Mouse (Mus musculus) embryonic facial prominence, embryonic 11.5 days (tissue): ENCODE measurements at regions not wholly inside any gene's neighbourhood (a gene's known extent, or its start where the extent isn't known, plus 50 kb on each side); places are given as distances from the start of the nearest gene placed in this dataset.

Experiments used
- ATAC-seq: fragments of 200-750 bp; cut with Nextera tagmentation; replicated peaks from 2 replicates; pipeline ENCODE4 v1.8.0; 2017; ENCODE audit warnings: low read depth; ENCODE audit not compliant: insufficient number of reproducible peaks, low FRiP score, low TSS enrichment
- DNase-seq: peaks from one replicate; pipeline ENCODE4 v3.0.0-alpha.2; 2015; ENCODE audit warnings: low spot score
- H3K27ac ChIP-seq: fragments of 300-500 bp; sonication (generic); replicated peaks from 2 replicates; pipeline ENCODE4 v1.5.1; 2014; ENCODE audit warnings: mild to moderate bottlenecking, low read depth, low read length, control low read depth
- H3K27me3 ChIP-seq: fragments of 300-500 bp; sonication (generic); 2 replicates; pipeline ENCODE4 v1.6.1; 2014; ENCODE audit warnings: mild to moderate bottlenecking, low read length, moderate library complexity, mixed read lengths; ENCODE audit not compliant: control insufficient read depth, insufficient read depth
- H3K36me3 ChIP-seq: fragments of 300-500 bp; sonication (generic); replicated peaks from 2 replicates; pipeline ENCODE4 v1.6.1; 2014; ENCODE audit warnings: low read depth, mild to moderate bottlenecking, low read length, moderate library complexity, mixed read lengths; ENCODE audit not compliant: control insufficient read depth, insufficient read depth
- H3K4me1 ChIP-seq: fragments of 300-500 bp; sonication (generic); 2 replicates; pipeline ENCODE4 v1.6.1; 2014; ENCODE audit warnings: low read length, mixed read lengths; ENCODE audit not compliant: control insufficient read depth, insufficient read depth
- H3K4me2 ChIP-seq: fragments of 300-500 bp; sonication (generic); 2 replicates; pipeline ENCODE4 v1.6.1; 2014; ENCODE audit warnings: low read depth, mild to moderate bottlenecking, control low read depth, low read length, moderate library complexity
- H3K4me3 ChIP-seq: fragments of 300-500 bp; sonication (generic); 2 replicates; pipeline ENCODE4 v1.5.1; 2014; ENCODE audit warnings: low read depth, low read length, control low read depth
- H3K9ac ChIP-seq: fragments of 300-500 bp; sonication (generic); replicated peaks from 2 replicates; pipeline ENCODE4 v1.6.1; 2014; ENCODE audit warnings: mild to moderate bottlenecking, control low read depth, low read length
- H3K9me3 ChIP-seq: fragments of 300-500 bp; sonication (generic); replicated peaks from 2 replicates; pipeline ENCODE4 v1.6.1; 2016; ENCODE audit warnings: mild to moderate bottlenecking, low read length, inconsistent platforms, mixed read lengths; ENCODE audit not compliant: control insufficient read depth
- WGBS: fragments of 180-500 bp; shearing (Covaris S2); extraction: QIAGEN DNeasy Blood & Tissue Kit; methylation state at CpG from one replicate; pipeline ENCODE4 v1.1.7; 2014; 5-methylcytosine and 5-hydroxymethylcytosine counted together

GRCm38 (mm10) chr11:111735961-111736360, 670.0 kb downstream of the Kcnj2 start:
- ATAC-seq (no peak), DNase-seq (no peak)
- Histone ChIP-seq H3K27ac (no peak overlapping the region), H3K27me3 (no peaks in the 10 kb centered on the region), H3K4me2 (no peak overlapping the region), H3K4me1 (no peaks in the 10 kb centered on the region), H3K36me3 (no peaks in the 10 kb centered on the region), H3K9me3 (no peaks in the 10 kb centered on the region), H3K9ac (no peak overlapping the region), H3K4me3 (no peak overlapping the region)
- WGBS, result 93% methylated on average over 5 of the region's 5 CpGs

GRCm38 (mm10) chr11:111743356-111743755, 677.4 kb downstream of the Kcnj2 start:
- WGBS, result 20% methylated on average over 6 of the region's 6 CpGs
- H3K4me1 ChIP-seq, result no peaks in the 10 kb centered on the region
- H3K9ac ChIP-seq, result no peak overlapping the region
- DNase-seq, result peak; percentile 56
- no peak overlapping the region for H3K4me2 ChIP-seq
- no peaks in the 10 kb centered on the region for H3K9me3 ChIP-seq
- no peak for ATAC-seq
- H3K27me3 ChIP-seq, result no peaks in the 10 kb centered on the region
- no peaks in the 10 kb centered on the region for H3K36me3 ChIP-seq
- H3K27ac ChIP-seq, result no peak overlapping the region
- no peak overlapping the region for H3K4me3 ChIP-seq

- WGBS, result 61% methylated on average over 7 of the region's 7 CpGs
- H3K9ac ChIP-seq, result no peak overlapping the region
These were observed 681.4 kb downstream of the Kcnj2 start for GRCm38 (mm10) chr11:111747262-111747946.

GRCm38 (mm10) chr11:111747947-111748322, 682.0 kb downstream of the Kcnj2 start:
- Histone ChIP-seq H3K4me1 (no peaks in the 10 kb centered on the region), H3K9ac (no peak overlapping the region), H3K27me3 (no peaks in the 10 kb centered on the region), H3K4me3 (no peak overlapping the region), H3K36me3 (no peaks in the 10 kb centered on the region), H3K4me2 (no peak overlapping the region), H3K9me3 (no peaks in the 10 kb centered on the region), H3K27ac (no peak overlapping the region)
- DNase-seq, result no peak
- 63% methylated on average over 2 of the region's 2 CpGs for WGBS
- no peak for ATAC-seq

More at GRCm38 (mm10) chr11:111747262-111747946, 681.4 kb downstream of the Kcnj2 start:
- H3K4me1 ChIP-seq, result no peaks in the 10 kb centered on the region
- no peak for ATAC-seq
- H3K36me3 ChIP-seq, result no peaks in the 10 kb centered on the region
- no peak overlapping the region for H3K4me3 ChIP-seq
- no peaks in the 10 kb centered on the region for H3K9me3 ChIP-seq
- no peak overlapping the region for H3K4me2 ChIP-seq
- no peaks in the 10 kb centered on the region for H3K27me3 ChIP-seq
- no peak overlapping the region for H3K27ac ChIP-seq
- DNase-seq, result peak; percentile 32

- Histone ChIP-seq H3K4me2 (no peak overlapping the region), H3K9ac (no peak overlapping the region), H3K9me3 (no peaks in the 10 kb centered on the region), H3K27me3 (no peaks in the 10 kb centered on the region), H3K36me3 (no peaks in the 10 kb centered on the region), H3K4me3 (no peak overlapping the region), H3K27ac (no peak overlapping the region), H3K4me1 (no peaks in the 10 kb centered on the region)
- 88% methylated on average over 1 of the region's 1 CpGs for WGBS
- no peak for ATAC-seq
- DNase-seq, result no peak
These were observed 682.5 kb downstream of the Kcnj2 start for GRCm38 (mm10) chr11:111748496-111748895.

- DNase-seq (no peak), ATAC-seq (no peak)
- Histone ChIP-seq H3K36me3 (no peaks in the 10 kb centered on the region), H3K27me3 (no peaks in the 10 kb centered on the region), H3K4me3 (no peak overlapping the region), H3K4me2 (no peak overlapping the region), H3K9ac (no peak overlapping the region), H3K4me1 (no peaks in the 10 kb centered on the region), H3K9me3 (no peaks in the 10 kb centered on the region), H3K27ac (no peak overlapping the region)
- WGBS, result 89% methylated on average over 2 of the region's 2 CpGs
These were observed 688.8 kb downstream of the Kcnj2 start for GRCm38 (mm10) chr11:111754735-111755134.

- H3K9ac ChIP-seq, result no peak overlapping the region
- WGBS, result 56% methylated on average over 3 of the region's 3 CpGs
- no peak for DNase-seq
These were observed 697.1 kb downstream of the Kcnj2 start for GRCm38 (mm10) chr11:111763081-111763480.

GRCm38 (mm10) chr11:111766371-111767011, 700.5 kb downstream of the Kcnj2 start:
- Histone ChIP-seq H3K4me3 (no peak overlapping the region), H3K9me3 (no peaks in the 10 kb centered on the region), H3K9ac (no peak overlapping the region), H3K27ac (no peak overlapping the region), H3K27me3 (no peaks in the 10 kb centered on the region), H3K4me2 (no peak overlapping the region), H3K4me1 (no peaks in the 10 kb centered on the region), H3K36me3 (no peaks in the 10 kb centered on the region)
- no peak for DNase-seq
- 69% methylated on average over 6 of the region's 6 CpGs for WGBS
- no peak for ATAC-seq

More at GRCm38 (mm10) chr11:111763081-111763480, 697.1 kb downstream of the Kcnj2 start:
- Histone ChIP-seq H3K9me3 (no peaks in the 10 kb centered on the region), H3K4me2 (no peak overlapping the region), H3K27me3 (no peaks in the 10 kb centered on the region), H3K27ac (no peak overlapping the region), H3K4me3 (no peak overlapping the region), H3K4me1 (no peaks in the 10 kb centered on the region), H3K36me3 (no peaks in the 10 kb centered on the region)
- ATAC-seq, result no peak
